Mouse (Mus musculus) midbrain, embryonic 11.5 days (tissue): ENCODE measurements around the gene Cog7. TPM values are rescaled to one million over a fixed set of nuclear protein-coding genes. Genes with fewer than 3 reads are reported as not detected.

Experiments
- ATAC-seq: fragments of 200-750 bp; cut with Nextera tagmentation; 2 replicates; pipeline ENCODE4 v1.8.0; 2017; ENCODE audit warnings: moderate TSS enrichment, moderate library complexity; ENCODE audit not compliant: low FRiP score
- DNase-seq: peaks from one replicate; pipeline ENCODE4 v3.0.0; 2015; ENCODE audit warnings: low spot score; ENCODE audit errors: missing footprints
- H3K27ac ChIP-seq: fragments of 300-500 bp; sonication (generic); 2 replicates; pipeline ENCODE4 v1.5.1; 2014; ENCODE audit warnings: low read depth, low read length
- H3K27me3 ChIP-seq: fragments of 300-500 bp; sonication (generic); 2 replicates; pipeline ENCODE4 v1.6.1; 2014; ENCODE audit warnings: mild to moderate bottlenecking, low read length, moderate library complexity, mixed read lengths; ENCODE audit not compliant: control insufficient read depth, insufficient read depth
- H3K36me3 ChIP-seq: fragments of 300-500 bp; sonication (generic); 2 replicates; pipeline ENCODE4 v1.6.1; 2014; ENCODE audit warnings: mild to moderate bottlenecking, low read length, moderate library complexity, mixed read lengths; ENCODE audit not compliant: control insufficient read depth, insufficient read depth
- H3K4me1 ChIP-seq: fragments of 300-500 bp; sonication (generic); 2 replicates; pipeline ENCODE4 v1.6.1; 2014; ENCODE audit warnings: low read length; ENCODE audit not compliant: control insufficient read depth, insufficient read depth
- H3K4me2 ChIP-seq: fragments of 300-500 bp; sonication (generic); 2 replicates; pipeline ENCODE4 v1.6.1; 2014; ENCODE audit warnings: mild to moderate bottlenecking, moderate library complexity
- H3K4me3 ChIP-seq: fragments of 300-500 bp; sonication (generic); 2 replicates; pipeline ENCODE4 v1.5.1; 2014; ENCODE audit warnings: low read depth, low read length
- H3K9ac ChIP-seq: fragments of 300-500 bp; sonication (generic); 2 replicates; pipeline ENCODE4 v1.6.1; 2014; ENCODE audit warnings: low read length
- H3K9me3 ChIP-seq: fragments of 300-500 bp; sonication (generic); 2 replicates; pipeline ENCODE4 v1.6.1; 2016; ENCODE audit warnings: low read length; ENCODE audit not compliant: control insufficient read depth
- WGBS: fragments of 180-500 bp; shearing (Covaris S2); extraction: QIAGEN DNeasy Blood & Tissue Kit; methylation state at CpG from one replicate; pipeline ENCODE4 v1.1.7; 2014; 5-methylcytosine and 5-hydroxymethylcytosine counted together
- polyA plus RNA-seq: library from polyadenylated mRNA; unstranded; fragments of >200 nt; fragmentation: Nextera tagmentation; extraction: Ambion mirVana; gene quantifications from 2 replicates; pipeline ENCODE4 v1.2.1, GENCODE M21; 2014

Cog7 gene
- 14.5 and 19.1 TPM in 2 replicates for polyA plus RNA-seq

DNA sequence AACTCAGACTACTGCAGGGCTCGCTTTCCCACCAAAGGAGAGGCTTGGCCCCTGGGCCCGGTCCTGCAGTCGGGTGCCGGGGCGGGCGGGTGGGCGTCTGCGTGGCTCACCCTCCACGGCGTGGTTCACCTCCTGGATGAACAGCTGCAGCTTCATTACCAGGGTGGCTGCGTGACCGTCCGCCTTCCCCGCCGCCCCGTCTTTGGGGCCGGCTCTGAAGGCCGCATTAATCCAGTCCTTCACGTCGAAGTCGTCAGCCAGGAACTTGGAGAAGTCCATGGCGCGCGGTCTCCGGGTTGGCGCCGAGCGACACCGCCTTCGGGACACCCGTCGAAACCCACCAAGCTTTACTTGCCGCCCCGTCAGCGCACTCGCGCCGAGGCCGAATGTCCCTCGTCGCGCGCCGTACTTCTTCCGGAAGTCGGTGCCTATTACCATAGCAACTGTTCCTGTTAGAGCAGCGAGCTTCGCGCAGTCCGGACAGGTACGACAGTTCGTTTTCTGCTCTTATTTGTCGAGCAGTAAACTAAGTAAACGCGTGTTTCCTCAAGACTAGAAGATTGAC lies at the start of gene Cog7:
TSS of gene Cog7 (minus strand) at position 405 of the 565 bp plus-strand sequence.
- Histone ChIP-seq H3K4me3 (peak within 1 kb of the TSS; percentile 76), H3K9me3 (no peaks in the 10 kb centered on the region), H3K27me3 (no peaks in the 10 kb centered on the region), H3K4me2 (peak within 1 kb of the TSS; percentile 56), H3K4me1 (peaks cover 6% of the 10 kb centered on the region; the same call in 1 of the 2 replicates), H3K36me3 (no peaks in the 10 kb centered on the region), H3K27ac (no peak within 1 kb of the TSS), H3K9ac (peak within 1 kb of the TSS; percentile 72)
- peak; percentile 100 for DNase-seq
- under 1% methylated on average over 55 of the region's 55 CpGs for WGBS
- ATAC-seq, result peak; percentile 90

DNA sequence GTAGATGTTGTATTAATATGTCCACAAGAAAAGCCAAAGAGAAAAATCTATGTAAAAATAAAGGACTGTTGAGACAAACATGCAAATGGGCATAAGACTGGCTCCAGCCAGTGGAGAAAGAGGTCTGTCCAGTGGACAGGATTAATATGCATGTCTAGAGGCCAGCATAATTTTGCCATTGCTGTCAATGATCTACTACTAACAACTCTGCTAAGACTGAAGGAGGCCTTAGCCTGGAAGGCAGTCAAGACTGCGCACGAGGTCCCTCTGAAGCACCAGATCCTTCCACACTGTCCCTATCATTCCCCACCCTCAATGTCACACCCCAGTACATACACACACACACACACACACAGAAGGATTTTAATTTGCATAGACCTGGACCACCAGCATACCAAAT lies 40.6 kb upstream of the Cog7 start:
- no peak overlapping the region for H3K27ac ChIP-seq
- H3K36me3 ChIP-seq, result no peaks in the 10 kb centered on the region
- no peak overlapping the region for H3K4me2 ChIP-seq
- H3K9ac ChIP-seq, result no peak overlapping the region
- DNase-seq (no peak), ATAC-seq (no peak)
- no peaks in the 10 kb centered on the region for H3K27me3 ChIP-seq
- WGBS, result 88% methylated on average over 2 of the region's 2 CpGs
- peaks cover 13% of the 10 kb centered on the region for H3K4me1 ChIP-seq
- H3K9me3 ChIP-seq, result no peaks in the 10 kb centered on the region
- no peak overlapping the region for H3K4me3 ChIP-seq

DNA sequence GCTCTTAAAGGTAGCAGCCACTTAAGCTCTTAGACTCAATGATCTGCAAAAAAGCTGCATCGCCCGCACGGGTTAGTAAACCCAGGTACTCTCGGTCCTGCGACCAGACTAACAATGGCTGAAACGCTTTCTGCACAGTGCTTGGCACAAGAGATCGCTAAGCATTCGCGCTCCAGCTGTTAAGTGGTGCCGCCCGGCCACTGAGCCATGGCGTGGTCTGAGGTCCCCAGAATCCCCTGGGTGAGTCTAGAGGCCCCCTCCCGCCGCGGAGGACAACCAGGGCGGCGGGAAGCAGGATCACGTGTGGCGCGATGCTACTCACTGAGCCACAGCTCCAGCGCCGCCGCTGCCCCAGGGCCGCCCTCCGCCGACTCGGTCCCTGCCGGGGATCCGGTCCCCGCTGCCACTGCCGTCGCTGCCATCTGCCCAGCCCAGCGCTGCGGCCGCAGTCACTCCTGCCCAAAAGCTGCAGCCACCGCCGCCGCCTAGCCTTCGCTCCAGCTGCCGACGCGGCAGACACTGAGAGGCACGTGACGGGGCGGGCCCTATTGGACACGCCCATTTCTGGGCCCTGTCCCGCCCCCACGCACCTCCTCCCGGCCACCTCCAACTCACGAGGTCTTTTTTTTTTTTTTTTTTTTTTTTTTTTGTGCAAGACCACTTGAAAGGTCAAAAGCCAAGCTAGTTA lies 39.3 kb upstream of the Cog7 start, which contains the start of gene Gga2:
TSS of gene Gga2 (minus strand) at position 556 of the 688 bp plus-strand sequence.
- peak; percentile 99 for DNase-seq
- peak within 1 kb of the TSS; percentile 52 for H3K4me2 ChIP-seq

DNA sequence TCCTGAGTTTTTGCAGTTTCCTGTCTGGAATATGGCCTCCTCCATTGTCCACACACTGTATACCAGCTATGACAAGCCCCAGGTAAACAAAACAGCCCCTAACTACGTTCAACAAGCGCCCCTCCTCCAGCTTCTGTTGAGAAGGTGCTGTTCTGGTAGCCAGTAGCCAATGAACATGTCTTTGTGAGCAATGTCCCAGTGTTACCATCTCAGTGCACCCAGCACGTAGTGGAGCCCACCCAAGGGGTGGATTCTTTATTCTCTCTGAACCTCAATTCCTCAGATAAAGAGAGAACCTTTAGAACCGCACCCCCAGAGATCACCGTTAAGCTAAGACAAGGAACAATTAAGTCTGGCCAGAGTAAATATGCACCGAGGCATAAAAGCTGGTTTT lies 38.8 kb upstream of the Cog7 start:
- DNase-seq (no peak), ATAC-seq (peak; percentile 42)
- Histone ChIP-seq H3K36me3 (no peaks in the 10 kb centered on the region), H3K4me3 (peak overlapping the region; percentile 75), H3K9me3 (no peaks in the 10 kb centered on the region), H3K27ac (peak overlapping the region; percentile 88; the same call in 1 of the 2 replicates), H3K4me1 (peaks cover 17% of the 10 kb centered on the region), H3K9ac (peak overlapping the region; percentile 89), H3K4me2 (peak overlapping the region; percentile 52), H3K27me3 (no peaks in the 10 kb centered on the region)
- WGBS, result 3% methylated on average over 6 of the region's 6 CpGs

More for the DNA sequence above, 39.3 kb upstream of the Cog7 start, which contains the start of gene Gga2:
- Histone ChIP-seq H3K36me3 (no peaks in the 10 kb centered on the region), H3K27me3 (no peaks in the 10 kb centered on the region), H3K27ac (peak within 1 kb of the TSS; percentile 88), H3K4me3 (peak within 1 kb of the TSS; percentile 75), H3K9me3 (no peaks in the 10 kb centered on the region), H3K9ac (peak within 1 kb of the TSS; percentile 89), H3K4me1 (peaks cover 13% of the 10 kb centered on the region)
- peak; percentile 91 for ATAC-seq
- under 1% methylated on average over 50 of the region's 50 CpGs for WGBS

DNA sequence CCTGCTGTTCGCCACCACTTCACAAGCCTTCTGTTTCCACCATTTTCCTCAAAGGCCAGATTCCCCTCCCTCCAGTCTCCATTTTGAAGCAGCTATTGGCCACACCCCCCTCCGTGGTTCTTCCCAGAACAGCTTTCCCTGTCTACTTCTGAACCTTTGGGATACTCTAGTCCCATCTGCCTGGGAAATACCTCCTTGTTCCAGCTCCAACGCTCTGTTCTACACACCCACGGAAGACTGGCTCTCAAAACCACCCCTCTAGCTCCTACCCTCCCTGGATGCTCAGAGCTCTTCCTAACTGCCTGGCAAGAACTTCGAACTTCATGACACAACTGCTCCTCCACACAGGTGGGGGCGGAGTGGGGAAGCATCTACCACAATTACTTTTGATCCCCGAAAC lies 37.5 kb upstream of the Cog7 start:
- Histone ChIP-seq H3K27me3 (no peaks in the 10 kb centered on the region), H3K27ac (no peak overlapping the region), H3K4me2 (peak overlapping the region; percentile 52), H3K4me3 (no peak overlapping the region), H3K9ac (no peak overlapping the region), H3K4me1 (peaks cover 21% of the 10 kb centered on the region), H3K36me3 (no peaks in the 10 kb centered on the region), H3K9me3 (no peaks in the 10 kb centered on the region)
- DNase-seq, result no peak
- WGBS, result 88% methylated on average over 7 of the region's 7 CpGs
- ATAC-seq, result no peak

DNA sequence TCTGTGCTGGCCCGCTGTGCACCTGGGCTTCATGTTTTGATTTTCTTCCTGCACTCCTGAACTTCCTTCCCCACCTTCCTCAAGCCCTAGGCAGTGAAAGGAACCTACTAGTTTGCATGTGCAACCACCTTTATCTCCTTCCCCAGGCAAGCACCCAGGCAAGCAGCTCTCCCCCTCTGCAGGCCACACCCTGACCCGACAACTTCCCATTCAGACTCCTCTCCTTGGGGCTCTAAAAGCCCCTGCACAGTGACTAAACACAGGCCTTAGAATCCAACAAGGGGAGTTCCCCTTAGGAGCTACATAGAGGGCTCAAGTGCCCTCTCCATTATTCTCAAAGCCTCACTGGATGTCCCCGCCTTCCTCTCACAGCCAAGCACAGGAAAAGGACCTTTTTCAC lies 36.7 kb upstream of the Cog7 start:
- Histone ChIP-seq H3K36me3 (no peaks in the 10 kb centered on the region), H3K4me2 (no peak overlapping the region), H3K9ac (no peak overlapping the region), H3K4me3 (no peak overlapping the region), H3K27ac (no peak overlapping the region), H3K4me1 (peaks cover 21% of the 10 kb centered on the region), H3K27me3 (no peaks in the 10 kb centered on the region), H3K9me3 (no peaks in the 10 kb centered on the region)
- DNase-seq, result no peak
- ATAC-seq, result no peak
- 69% methylated on average over 3 of the region's 3 CpGs for whole genome bisulfite sequencing

DNA sequence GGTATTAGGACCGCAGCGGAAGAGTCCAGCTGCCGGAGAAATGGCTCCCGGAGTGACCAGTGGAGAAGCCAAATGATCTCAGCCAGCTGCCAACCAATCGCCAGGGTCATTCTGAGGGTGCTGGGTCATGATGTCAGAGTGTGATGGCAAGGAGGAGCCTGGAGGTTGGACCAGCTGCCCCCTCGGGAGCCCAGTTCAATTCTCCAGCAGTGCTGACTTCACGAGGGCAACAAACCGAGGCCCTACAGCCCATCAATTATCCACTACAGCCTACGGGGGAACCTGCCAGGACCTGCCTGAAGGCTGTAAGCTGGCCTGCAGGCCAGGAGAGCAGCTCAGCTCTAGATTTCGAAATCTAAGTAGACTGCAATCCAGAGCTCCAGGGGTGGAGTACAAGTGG lies 34.2 kb upstream of the Cog7 start:
- Histone ChIP-seq H3K27me3 (no peaks in the 10 kb centered on the region), H3K4me2 (no peak overlapping the region), H3K4me1 (peaks cover 21% of the 10 kb centered on the region), H3K27ac (peak overlapping the region; percentile 57), H3K4me3 (no peak overlapping the region), H3K9ac (no peak overlapping the region; the same call in 1 of the 2 replicates), H3K9me3 (no peaks in the 10 kb centered on the region), H3K36me3 (peaks cover 3% of the 10 kb centered on the region; the same call in 1 of the 2 replicates)
- ATAC-seq (peak; percentile 16; the same call in 1 of the 2 replicates), DNase-seq (no peak)
- 65% methylated on average over 10 of the region's 10 CpGs for WGBS

DNA sequence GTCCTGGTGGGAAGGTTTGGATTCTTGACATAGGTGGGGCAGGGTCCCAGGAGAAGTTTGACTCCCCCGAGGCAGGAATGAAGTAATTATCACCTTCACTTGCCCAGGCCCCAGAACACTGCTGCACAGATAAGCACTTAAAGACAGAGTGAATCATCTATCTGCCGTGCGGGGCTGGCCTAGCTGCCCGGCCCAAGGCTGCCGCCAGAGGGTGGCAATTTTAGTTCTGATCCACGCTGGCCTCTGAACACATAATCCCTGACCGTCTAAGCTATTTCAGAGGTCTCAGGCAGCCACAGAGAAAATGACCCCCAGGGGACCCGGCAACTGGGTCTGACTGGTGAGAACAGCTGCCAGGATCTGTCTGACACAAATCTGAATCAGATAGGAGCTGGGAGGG lies 33.6 kb upstream of the Cog7 start:
- WGBS, result 63% methylated on average over 8 of the region's 8 CpGs

DNA sequence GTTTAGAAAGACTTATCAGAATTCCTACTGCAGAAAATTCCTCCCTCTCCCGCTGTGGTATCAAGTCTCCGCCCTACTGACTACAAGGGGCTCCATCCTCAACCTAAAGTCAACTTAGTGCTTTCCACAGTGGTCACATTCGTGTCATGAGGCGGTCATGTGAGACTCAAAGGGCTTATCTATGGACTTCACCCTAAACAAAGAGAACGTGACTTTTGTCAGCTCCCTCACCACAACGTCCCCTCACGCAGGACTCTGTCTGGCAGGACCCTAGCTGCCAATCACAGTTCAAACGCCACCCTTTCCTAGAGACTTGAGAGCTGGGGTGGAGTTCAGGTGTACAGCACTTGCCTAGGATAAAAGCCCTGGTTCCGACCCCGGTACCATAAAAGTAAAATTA lies 31.4 kb upstream of the Cog7 start:
- ATAC-seq, result no peak
- no peak overlapping the region for H3K27ac ChIP-seq
- no peak for DNase-seq
- H3K4me1 ChIP-seq, result peaks cover 8% of the 10 kb centered on the region; the same call in 1 of the 2 replicates
- peaks cover 5% of the 10 kb centered on the region; the same call in 1 of the 2 replicates for H3K36me3 ChIP-seq
- no peaks in the 10 kb centered on the region for H3K27me3 ChIP-seq
- no peak overlapping the region for H3K4me2 ChIP-seq
- WGBS, result 88% methylated on average over 10 of the region's 10 CpGs
- H3K9ac ChIP-seq, result no peak overlapping the region
- no peak overlapping the region for H3K4me3 ChIP-seq
- H3K9me3 ChIP-seq, result no peaks in the 10 kb centered on the region

More for the DNA sequence above, 33.6 kb upstream of the Cog7 start:
- Histone ChIP-seq H3K4me2 (no peak overlapping the region), H3K4me3 (no peak overlapping the region), H3K27me3 (no peaks in the 10 kb centered on the region), H3K4me1 (peaks cover 21% of the 10 kb centered on the region), H3K9me3 (no peaks in the 10 kb centered on the region), H3K36me3 (peaks cover 3% of the 10 kb centered on the region; the same call in 1 of the 2 replicates), H3K27ac (peak overlapping the region; percentile 57), H3K9ac (no peak overlapping the region)
- peak; percentile 36; the same call in 1 of the 2 replicates for ATAC-seq
- DNase-seq, result no peak
